Mouse (Mus musculus): ENCODE results near the gene Sufu. TPM values are rescaled to one million over a fixed set of nuclear protein-coding genes. Genes with fewer than 3 reads are reported as not detected.

Gene Sufu
- polyA plus RNA-seq (2012): 24.3 and 26.8 TPM in 2 replicates

DNA sequence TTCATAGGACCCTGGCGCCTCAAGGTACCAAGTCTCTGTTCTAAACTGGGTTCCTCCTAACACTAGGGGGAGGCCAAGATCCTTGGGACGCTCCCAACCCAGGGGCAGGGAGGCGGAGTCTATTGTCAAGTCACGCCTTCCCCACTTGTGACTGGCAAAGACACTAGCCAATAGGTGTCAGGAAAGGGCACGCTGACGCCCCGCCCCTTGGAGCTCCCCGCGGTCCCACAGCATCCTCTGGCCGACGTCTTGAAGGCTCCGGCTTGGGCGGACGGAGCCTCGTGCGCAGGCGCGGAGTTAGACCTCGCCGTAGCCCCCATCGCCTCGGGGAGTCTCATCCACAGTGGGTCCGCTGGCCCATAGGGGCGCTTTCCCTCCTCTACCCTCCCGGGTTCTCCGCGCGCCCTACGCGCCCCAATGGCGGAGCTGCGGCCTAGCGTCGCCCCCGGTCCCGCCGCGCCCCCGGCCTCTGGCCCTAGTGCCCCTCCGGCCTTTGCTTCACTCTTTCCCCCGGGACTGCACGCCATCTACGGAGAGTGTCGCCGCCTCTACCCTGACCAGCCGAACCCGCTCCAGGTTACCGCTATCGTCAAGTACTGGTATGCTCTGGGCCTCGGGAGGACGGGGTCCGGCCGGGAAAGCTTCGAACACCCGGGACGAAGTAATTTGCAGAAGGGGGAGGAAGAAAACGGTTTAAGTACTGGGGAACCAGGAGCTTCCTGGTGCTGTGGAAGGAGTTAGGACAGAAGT, at the start of gene Sufu:
Gene Sufu, plus strand, starts transcription at position 211 of the 750 bp plus-strand sequence.

DNA sequence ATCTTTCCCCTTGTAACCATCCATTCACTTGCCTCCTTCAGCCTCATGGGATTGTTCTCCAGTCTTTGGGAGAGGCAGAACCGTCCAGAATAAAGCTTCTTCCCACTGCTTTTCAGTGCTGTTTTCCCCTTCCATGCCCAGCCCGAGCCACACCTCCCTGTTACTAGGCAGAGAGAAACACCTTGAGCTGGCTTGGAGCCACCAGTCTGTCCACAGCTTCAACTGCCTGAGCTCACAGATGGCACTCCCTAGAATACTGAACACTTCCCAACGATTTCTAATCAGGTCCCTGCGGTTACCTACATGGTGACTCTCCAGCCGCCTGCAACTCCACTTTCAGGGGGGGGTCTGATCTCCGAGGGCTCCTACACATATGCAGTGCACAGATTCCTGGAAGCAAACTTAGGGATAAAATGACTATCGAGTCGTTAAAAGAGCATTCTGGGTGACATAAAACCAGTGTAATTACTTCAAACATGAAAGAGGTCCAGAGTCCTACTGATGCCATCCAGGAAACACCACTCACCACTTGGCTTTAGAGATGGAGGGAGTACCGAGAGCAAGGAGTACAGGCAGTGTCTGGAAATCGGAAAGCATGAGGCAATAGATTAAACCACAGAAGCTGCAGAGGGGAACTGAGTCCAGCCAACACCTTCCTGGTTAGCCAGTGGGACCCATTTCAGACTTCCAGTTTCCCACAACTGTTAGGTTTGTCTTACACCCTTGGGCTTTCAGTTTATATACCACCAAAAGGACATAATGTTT, 46.3 kb upstream of the Sufu start, which contains the start of gene 2310034G01Rik:
Gene 2310034G01Rik, minus strand, starts transcription at position 135 of the 765 bp plus-strand sequence.

DNA sequence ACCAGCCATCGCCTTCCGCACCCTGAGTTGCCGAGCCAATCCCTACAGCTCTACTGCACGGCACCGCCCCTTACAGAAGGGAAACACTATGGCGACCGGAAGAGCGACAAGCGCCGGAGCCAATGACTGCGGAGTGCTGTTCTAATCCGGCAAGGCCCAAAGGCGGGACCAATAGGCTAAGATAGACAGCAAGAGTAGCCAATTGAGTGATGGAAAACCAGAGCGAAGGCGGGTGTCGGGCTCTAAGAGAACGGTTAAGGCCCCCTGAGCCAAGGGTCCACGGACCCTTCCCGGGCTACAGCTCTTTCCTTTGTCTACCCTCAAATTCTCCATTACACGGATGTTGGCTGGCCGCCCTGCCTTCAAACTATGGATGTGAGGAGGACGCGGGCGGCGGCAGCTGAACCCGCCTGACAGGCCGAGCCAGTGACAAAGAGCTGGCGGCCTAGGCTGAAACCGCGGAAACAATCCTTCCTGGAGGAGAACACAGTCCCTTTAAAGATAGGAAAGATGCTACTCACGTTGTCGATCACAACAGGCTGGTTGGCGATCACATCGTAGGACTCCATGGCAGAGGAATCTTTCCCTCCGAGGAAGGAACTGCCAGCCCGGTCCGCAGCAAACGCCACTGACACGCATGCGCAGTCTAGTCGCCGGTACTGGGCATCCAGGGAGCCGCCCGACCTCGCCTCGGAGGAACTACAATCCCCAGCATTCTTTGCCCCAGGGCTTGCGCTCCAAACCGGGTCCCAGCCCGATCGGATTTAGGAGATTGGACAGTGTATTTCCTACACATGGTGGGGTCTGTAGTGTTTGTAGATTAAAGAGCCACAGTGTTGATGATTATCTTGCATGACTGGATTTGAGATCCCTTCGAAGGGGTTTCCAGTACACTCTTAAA, 1.3 kb upstream of the Sufu start, which contains the start of gene Actr1a:
Gene Actr1a, minus strand, starts transcription at position 640 of the 901 bp plus-strand sequence.

DNA sequence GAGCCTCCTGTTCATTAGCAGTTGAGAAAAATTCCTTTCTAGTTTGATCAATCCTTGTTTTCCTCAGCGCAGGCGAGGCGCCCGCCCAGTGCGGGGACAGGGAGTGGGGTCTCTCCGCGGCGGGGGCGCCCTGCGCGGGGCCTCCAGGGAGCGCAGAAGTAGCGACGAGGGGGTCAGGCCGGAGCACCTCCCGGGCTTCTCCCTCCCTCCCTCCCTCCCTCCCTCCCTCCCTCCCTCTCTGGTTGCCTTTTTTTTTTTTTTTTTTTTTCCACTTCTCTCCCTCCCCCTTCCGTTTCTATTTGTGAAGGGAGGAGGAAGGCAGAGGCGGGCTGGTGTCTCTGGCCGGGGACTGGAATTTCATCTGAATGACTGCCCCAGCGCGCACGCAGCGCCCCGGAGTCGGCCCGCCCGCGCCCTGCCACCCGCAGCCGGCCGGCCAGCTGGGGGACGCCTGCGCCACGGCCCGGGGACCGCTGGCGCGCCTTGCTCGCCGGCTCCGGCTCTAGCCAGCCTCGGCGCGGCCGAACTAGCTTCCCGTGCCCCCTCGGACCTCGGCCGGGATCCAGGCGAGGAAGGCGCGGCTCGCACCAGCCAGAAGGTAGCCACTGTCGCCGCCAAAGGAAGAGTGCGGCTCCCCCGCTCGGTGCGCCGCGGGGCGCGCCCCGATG, 104.8 kb downstream of the Sufu start, which contains the start of gene Trim8:
Gene Trim8, plus strand, starts transcription at position 302 of the 668 bp plus-strand sequence.

Other genes with a start within 250 kb of the Sufu start
- 0.13 and 0.25 TPM in 2 replicates for gene Pitx3, start 248.6 kb upstream of the Sufu start, polyA plus RNA-seq (2012)
- gene Gbf1, start 244.4 kb upstream of the Sufu start, polyA plus RNA-seq (2012): 341 and 366 TPM in 2 replicates
- gene Nfkb2, start 92.6 kb upstream of the Sufu start, polyA plus RNA-seq (2012): 103 and 147 TPM in 2 replicates
- 1.6 and 1.9 TPM in 2 replicates for gene Psd, start 69.7 kb upstream of the Sufu start, polyA plus RNA-seq (2012)
- gene Fbxl15, start 68.7 kb upstream of the Sufu start, polyA plus RNA-seq (2012): 20.1 and 22.0 TPM in 2 replicates
- 206 and 216 TPM in 2 replicates for gene Cuedc2, start 58.2 kb upstream of the Sufu start, polyA plus RNA-seq (2012)
- gene Mfsd13a, start 55.8 kb upstream of the Sufu start, polyA plus RNA-seq (2012): 121 and 150 TPM in 2 replicates
- gene 2310034G01Rik, start 46.6 kb upstream of the Sufu start, polyA plus RNA-seq (2012): 4.7 and 4.8 TPM in 2 replicates
- 27.0 and 27.1 TPM in 2 replicates for gene Actr1a, start 1.1 kb upstream of the Sufu start, polyA plus RNA-seq (2012)
- 114 and 123 TPM in 2 replicates for gene Trim8, start 104.8 kb downstream of the Sufu start, polyA plus RNA-seq (2012)
- 14.5 and 19.0 TPM in 2 replicates for gene Arl3, start 176.3 kb downstream of the Sufu start, polyA plus RNA-seq (2012)
- gene Sfxn2, start 176.5 kb downstream of the Sufu start, polyA plus RNA-seq (2012): 3.4 and 4.8 TPM in 2 replicates
- gene Wbp1l, start 202.2 kb downstream of the Sufu start, polyA plus RNA-seq (2012): 49.4 and 51.1 TPM in 2 replicates